Comparison of ENCODE assay signal across 8 mouse cellular contexts in the genomic region with DNA sequence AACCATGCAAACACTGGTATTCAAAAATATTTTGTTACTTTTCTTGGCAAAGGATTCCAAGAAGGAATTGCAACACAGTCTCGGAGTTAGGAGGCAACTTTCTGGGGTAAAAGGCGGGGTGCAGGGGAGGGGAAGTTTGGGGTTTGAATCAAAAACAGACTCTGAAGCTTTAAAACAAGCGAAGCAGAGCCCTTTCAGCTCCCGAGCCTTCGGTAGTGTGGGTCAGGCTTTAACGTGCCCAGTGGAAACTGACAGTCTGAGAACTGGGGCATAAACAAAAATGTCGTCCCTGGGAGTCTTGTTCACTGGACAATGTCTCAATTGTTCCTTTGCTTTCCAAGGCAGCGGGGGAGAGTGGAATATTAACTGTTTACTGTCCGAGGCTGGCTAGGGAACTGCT.
DNase-seq lines count a peak whose midpoint lies in the region; ATAC-seq lines count a peak whose summit lies in the region.

No protein-coding gene starts in this region.

- DNase-seq in cerebellum, adult 11-12 months = peak; percentile 5
- no peak for DNase-seq in cerebellum, adult 8-10 months
- peak; percentile 18 for DNase-seq in right cerebral cortex, postnatal 4 days
- DNase-seq in right cerebral cortex, postnatal 36 days (ENCODE audit: low spot score in 2 of 2) = no peak
- DNase-seq in intestine, embryonic 14.5 days (ENCODE audit: low spot score) = peak; percentile 75
- DNase-seq in midbrain, embryonic 14.5 days = peak; percentile 73
- no peak for DNase-seq in spleen, adult 18-20 months
- DNase-seq in thymus, postnatal 25 days = no peak

- H3K27me3 ChIP-seq in intestine, embryonic 14.5 days (replicated peaks; ENCODE audit: control insufficient read depth, insufficient read depth, low read length) = no peaks in the 10 kb centered on the region
- H3K27me3 ChIP-seq in midbrain, embryonic 14.5 days (ENCODE audit: control insufficient read depth, insufficient read depth, low read length) = no peaks in the 10 kb centered on the region

- no peak overlapping the region for H3K4me3 ChIP-seq in intestine, embryonic 14.5 days (ENCODE audit: low read depth, low read length)
- no peak overlapping the region for H3K4me3 ChIP-seq in midbrain, embryonic 14.5 days (replicated peaks; ENCODE audit: low read depth, low read length)

- ATAC-seq in intestine, embryonic 14.5 days (replicated peaks; ENCODE audit: low FRiP score, low TSS enrichment, low read depth) = no peak
- no peak; the same call in 1 of the 2 replicates for ATAC-seq in midbrain, embryonic 14.5 days (ENCODE audit: low FRiP score, low TSS enrichment)

- H3K9me3 ChIP-seq in intestine, embryonic 14.5 days (ENCODE audit: control insufficient read depth, low read length) = peaks cover 4% of the 10 kb centered on the region; the same call in 1 of the 2 replicates
- H3K9me3 ChIP-seq in midbrain, embryonic 14.5 days (ENCODE audit: control insufficient read depth, low read length) = no peaks in the 10 kb centered on the region

- H3K4me2 ChIP-seq in intestine, embryonic 14.5 days (ENCODE audit: low read length) = peak overlapping the region; percentile 35
- H3K4me2 ChIP-seq in midbrain, embryonic 14.5 days (ENCODE audit: low read length) = peak overlapping the region; percentile 33

- peak overlapping the region; percentile 90 for H3K27ac ChIP-seq in intestine, embryonic 14.5 days (ENCODE audit: low read depth)
- H3K27ac ChIP-seq in midbrain, embryonic 14.5 days (replicated peaks; ENCODE audit: low read depth, low read length) = 0 out of 2 replicates have a peak overlapping the region, but pooled peaks have one; percentile 37

- WGBS in intestine, embryonic 14.5 days = 10% methylated on average over 9 of the region's 9 CpGs
- 2% methylated on average over 9 of the region's 9 CpGs for WGBS in midbrain, embryonic 14.5 days

- no peak overlapping the region for H3K9ac ChIP-seq in intestine, embryonic 14.5 days (ENCODE audit: low read length)
- H3K9ac ChIP-seq in midbrain, embryonic 14.5 days (replicated peaks; ENCODE audit: low read length) = no peak overlapping the region

- peaks cover 54% of the 10 kb centered on the region for H3K4me1 ChIP-seq in intestine, embryonic 14.5 days (replicated peaks; ENCODE audit: control insufficient read depth, insufficient read depth, low read length)
- H3K4me1 ChIP-seq in midbrain, embryonic 14.5 days (ENCODE audit: control insufficient read depth, insufficient read depth, low read length) = peaks cover 37% of the 10 kb centered on the region

- no peaks in the 10 kb centered on the region for H3K36me3 ChIP-seq in intestine, embryonic 14.5 days (ENCODE audit: control insufficient read depth, insufficient read depth, low read length)
- no peaks in the 10 kb centered on the region for H3K36me3 ChIP-seq in midbrain, embryonic 14.5 days (ENCODE audit: control insufficient read depth, insufficient read depth, low read length)

Comparison
In these comparisons a context has a peak if more than half of its experiments do, and no peak if none do; other contexts are left out.
1. DNase-seq: peak in cerebellum, adult 11-12 months (single experiment), right cerebral cortex, postnatal 4 days (single experiment), intestine, embryonic 14.5 days (single experiment) and midbrain, embryonic 14.5 days (single experiment); none in cerebellum, adult 8-10 months (single experiment), right cerebral cortex, postnatal 36 days (0 of 2), spleen, adult 18-20 months (0 of 2) and thymus, postnatal 25 days (single experiment).